Mouse (Mus musculus): ENCODE measurements around the gene Arhgap25. TPM values are rescaled to one million over a fixed set of nuclear protein-coding genes. Genes with fewer than 3 reads are reported as not detected.

Gene Arhgap25
- total RNA-seq (2023), result 100 to 1,000 TPM; 163 to 165 TPM

DNA sequence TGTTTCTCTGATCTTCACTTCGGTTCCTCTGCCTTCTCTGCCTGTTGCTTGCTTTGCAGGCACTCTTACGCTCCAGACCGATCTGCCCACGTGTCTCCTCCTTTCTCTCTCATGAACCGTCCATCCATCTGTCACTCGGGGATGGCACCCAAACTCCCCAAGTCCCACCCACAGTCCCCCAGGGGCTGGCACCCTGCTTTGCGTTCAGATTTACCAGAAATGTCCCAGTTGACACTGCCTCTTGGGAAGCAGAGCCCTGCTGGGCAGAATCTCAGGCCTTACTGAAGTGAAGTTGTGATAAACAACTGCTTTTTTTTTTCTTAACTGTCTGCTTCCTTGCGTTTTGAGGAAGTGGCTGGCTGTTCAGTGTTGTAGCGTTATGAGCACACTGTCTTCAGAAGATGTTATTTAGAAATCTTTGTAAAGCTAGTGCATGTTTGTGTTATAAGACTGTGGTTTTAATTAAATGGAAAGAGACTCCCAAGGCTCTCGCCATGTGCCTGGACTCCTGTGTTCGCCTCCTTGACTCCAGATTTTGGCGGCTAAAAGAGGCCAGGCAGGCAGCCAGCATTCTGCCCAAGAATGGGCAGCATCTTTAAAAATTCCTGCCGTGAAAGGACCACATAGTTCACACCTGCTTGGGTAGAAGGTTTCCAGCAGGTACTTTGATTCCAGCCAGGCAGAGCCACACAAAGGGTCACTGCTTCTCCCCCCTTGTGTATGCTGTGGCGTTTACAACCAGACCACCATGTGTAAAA is at the start of gene Arhgap25:
Arhgap25 (minus strand) TSS at position 307 of the 758 bp plus-strand sequence.

DNA sequence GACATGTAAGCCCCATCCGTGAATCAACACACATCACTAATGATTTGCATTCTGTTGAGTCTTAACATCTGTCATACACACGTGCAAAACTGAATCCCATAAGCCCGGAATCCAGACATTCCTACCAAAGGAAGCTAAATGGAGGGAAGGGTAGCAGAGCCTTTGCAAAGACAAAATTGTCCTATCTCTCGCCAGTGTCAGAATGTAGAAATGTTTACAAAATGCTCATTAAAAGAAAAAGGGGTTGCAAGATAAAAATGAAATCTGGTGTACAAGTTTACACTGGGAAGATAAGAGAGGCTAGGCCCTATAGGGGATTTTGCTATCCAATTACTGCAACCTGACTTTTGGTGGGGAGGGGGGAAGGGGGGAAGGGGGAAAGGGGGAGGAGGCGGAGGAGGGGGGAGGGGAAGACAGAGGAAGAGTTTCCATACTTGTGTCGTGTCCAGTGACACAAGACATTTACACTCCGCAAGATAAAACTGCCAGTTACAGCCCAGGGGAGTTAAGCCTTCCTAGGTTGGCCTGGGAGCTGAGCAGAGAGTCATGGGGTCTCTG is 104.5 kb downstream of the Arhgap25 start, which contains the start of gene Bmp10:
Bmp10 (plus strand) TSS at position 508 of the 558 bp plus-strand sequence.

Other genes with a start within 250 kb of the Arhgap25 start
- gene Antxr1, start 197.4 kb downstream of the Arhgap25 start, total RNA-seq (2023), result under 1 TPM; 0.12 to 0.18 TPM
- not detected for gene Gkn1, start 182.3 kb downstream of the Arhgap25 start, total RNA-seq (2023)
- gene Gkn2, start 159.9 kb downstream of the Arhgap25 start, total RNA-seq (2023), result not detected
- gene Gkn3, start 144.3 kb downstream of the Arhgap25 start, total RNA-seq (2023), result not detected
- gene Bmp10, start 104.3 kb downstream of the Arhgap25 start, total RNA-seq (2023), result not detected
- under 1 TPM in 1 of 2 experiments, not detected in 1; 0.35 TPM for gene Prokr1, start 57.5 kb upstream of the Arhgap25 start, total RNA-seq (2023)
- 1 to 10 TPM; 7.0 to 7.1 TPM for gene Aplf, start 138.9 kb upstream of the Arhgap25 start, total RNA-seq (2023)
- not detected for gene Efcc1, start 197.6 kb upstream of the Arhgap25 start, total RNA-seq (2023)
- gene Gp9, start 244.8 kb upstream of the Arhgap25 start, total RNA-seq (2023), result not detected

Measured in B cell, adult 67 days (primary cell).